Mouse (Mus musculus) left cerebral cortex, adult 2 months (tissue): Measurements from ENCODE around the gene Dmrt3. TPM values are rescaled to one million over a fixed set of nuclear protein-coding genes. Genes with fewer than 3 reads are reported as not detected.

Source experiments
- DNase-seq, 2 experiments: peaks; one replicate each; pipeline ENCODE4 v3.0.0; 2021 to 2022; ENCODE audit warnings: low spot score in 2 of 2, mixed read lengths in 1 of 2; ENCODE audit errors: extremely low spot score in 1 of 2
- H3K27ac ChIP-seq: fragments of 200-600 bp; 2 replicates; pipeline ENCODE4 v1.8.1; 2022
- H3K4me3 ChIP-seq: fragments of 200-600 bp; 2 replicates; pipeline ENCODE4 v1.8.1; 2022
- CTCF ChIP-seq: fragments of 200-600 bp; IDR thresholded peaks from 2 replicates; pipeline ENCODE4 v1.8.1; 2022; ENCODE audit warnings: antibody characterized with exemption, mild to moderate bottlenecking, moderate library complexity
- intact Hi-C: fragments of 180-260 bp; cut with DNase I; formaldehyde crosslinking; loops from one replicate; pipeline ENCODE4 v1.15.1; 2025
- total RNA-seq, 2 experiments: library from RNA; stranded (reverse); gene quantifications; 2 replicates each; pipeline ENCODE4 v1.2.3; 2021

Gene Dmrt3
- total RNA-seq, 2 experiments from 2014 or later = 0.14 TPM; not detected in 1

- Histone ChIP-seq H3K4me3 (no peak overlapping the region), H3K27ac (no peak overlapping the region)
- TF ChIP-seq CTCF = no peak
- no peak for DNase-seq
- intact Hi-C loops = loop anchor here (5.0 kb wide), 1 partner anchor 102 kb away; the partner anchor contains the start of gene Dmrt1
Measured at GRCm38 (mm10) chr19:25608961-25609850, 895 bp upstream of the Dmrt3 start.

- no peak for DNase-seq
- Histone ChIP-seq H3K27ac (no peak overlapping the region), H3K4me3 (peak overlapping the region; percentile 32)
- intact Hi-C loops = loop anchor here (2.0 kb wide), 1 partner anchor 62 kb away; the partner anchor contains the start of gene Dmrt2
- no peak for TF ChIP-seq CTCF
Measured at GRCm38 (mm10) chr19:25610411-25611111, 460 bp downstream of the Dmrt3 start.

- no peak for TF ChIP-seq CTCF
- no peak overlapping the region; the same call in 1 of the 2 replicates for H3K4me3 ChIP-seq
- no peak for DNase-seq
- intact Hi-C loops = loop anchor here (2.0 kb wide), 1 partner anchor 62 kb away; the partner anchor contains the start of gene Dmrt2
- no peak overlapping the region for H3K27ac ChIP-seq
Measured at GRCm38 (mm10) chr19:25611116-25611515, 1.0 kb downstream of the Dmrt3 start.

- Histone ChIP-seq H3K27ac (no peak overlapping the region), H3K4me3 (no peak overlapping the region)
- intact Hi-C loops = loop anchor here (2.0 kb wide), 1 partner anchor 61 kb away; the partner anchor contains the start of gene Dmrt2
- no peak for TF ChIP-seq CTCF
- DNase-seq = no peak
Measured at GRCm38 (mm10) chr19:25611876-25612805, 2.0 kb downstream of the Dmrt3 start.

- H3K4me3 ChIP-seq = no peak overlapping the region
- no peak for DNase-seq
- intact Hi-C loops = no loop called here
- TF ChIP-seq CTCF = no peak
- H3K27ac ChIP-seq = no peak overlapping the region
Measured at GRCm38 (mm10) chr19:25612806-25613295, 2.8 kb downstream of the Dmrt3 start.

GRCm38 (mm10) chr19:25613476-25614300 is 3.6 kb downstream of the Dmrt3 start:
- DNase-seq = no peak
- H3K27ac ChIP-seq = no peak overlapping the region
- H3K4me3 ChIP-seq = no peak overlapping the region
- intact Hi-C loops = no loop called here
- TF ChIP-seq CTCF = no peak

GRCm38 (mm10) chr19:25615889-25616288 is 5.8 kb downstream of the Dmrt3 start:
- intact Hi-C loops = no loop called here
- H3K27ac ChIP-seq = no peak overlapping the region
- H3K4me3 ChIP-seq = no peak overlapping the region
- TF ChIP-seq CTCF = no peak
- DNase-seq = no peak

- DNase-seq = peak; percentile 51 to 62
- intact Hi-C loops = loop anchor here (2.0 kb wide), 1 partner anchor 78 kb away; no protein-coding TSS in a partner anchor
- Histone ChIP-seq H3K4me3 (0 out of 2 replicates have a peak overlapping the region, but pooled peaks have one; percentile 1), H3K27ac (no peak overlapping the region)
- peak; percentile 80 for TF ChIP-seq CTCF
Measured at GRCm38 (mm10) chr19:25622291-25623251, 12.5 kb downstream of the Dmrt3 start.

- intact Hi-C loops = loop anchor here (5.0 kb wide), 2 partner anchors 286 to 496 kb away; no protein-coding TSS in a partner anchor
- TF ChIP-seq CTCF = peak; percentile 98
- DNase-seq = peak; percentile 66 to 70
- H3K27ac ChIP-seq = no peak overlapping the region
- no peak overlapping the region for H3K4me3 ChIP-seq
Measured at GRCm38 (mm10) chr19:25628490-25628889, 18.4 kb downstream of the Dmrt3 start.
